Mouse (Mus musculus): Measurements from ENCODE around the gene Yipf3.

- TF ChIP-seq CTCF (IDR thresholded peaks at IDR 0.05; ENCODE audit: borderline replicate concordance, control insufficient read depth, extremely low read depth, insufficient read depth, low read length, poor library complexity), result no peak
- no peak for TF ChIP-seq POLR2A (IDR thresholded peaks at IDR 0.05; ENCODE audit: control insufficient read depth, extremely low read depth, insufficient read depth, low read length, poor library complexity)
Measured at GRCm38 (mm10) chr17:46283140-46283539, 35.3 kb downstream of the Yipf3 start.
